Mouse (Mus musculus) ZHBTc4 (cell line): ENCODE measurements around the gene Med18.
A peak's percentile ranks its signal among the peaks of the same experiment; 100 is the strongest.
"Not testable (repeated sequence)": the region's sequence is repeated elsewhere in the genome, so short reads cannot be mapped to it uniquely, and the experiment has no call there.

Experiments used
- DNase-seq: peaks from one replicate; pipeline ENCODE4 v3.0.0-alpha.2; 2011; ENCODE audit warnings: low read depth, low spot score

Med18 gene

GRCm38 (mm10) chr4:132421923-132422782 is 41.6 kb downstream of the Med18 start, which contains the start of gene Phactr4:
Gene Phactr4 (minus strand): TSS chr4:132422489.
- peak; percentile 98 for DNase-seq

GRCm38 (mm10) chr4:132421556-132421922 is 42.2 kb downstream of the Med18 start:
- peak; percentile 45 for DNase-seq

- no peak for DNase-seq
Observed at GRCm38 (mm10) chr4:132420471-132420870, 43.2 kb downstream of the Med18 start.

GRCm38 (mm10) chr4:132415966-132416365 is 47.8 kb downstream of the Med18 start:
- no peak for DNase-seq

GRCm38 (mm10) chr4:132413257-132413656 is 50.5 kb downstream of the Med18 start:
- not testable (repeated sequence) for DNase-seq

- peak; percentile 55 for DNase-seq
Observed at GRCm38 (mm10) chr4:132411322-132412094, 52.2 kb downstream of the Med18 start.

- no peak for DNase-seq
Observed at GRCm38 (mm10) chr4:132409587-132410229, 54.0 kb downstream of the Med18 start.
